Mouse (Mus musculus): ENCODE measurements around the gene Nos1ap.

Gene Nos1ap

GRCm38 (mm10) chr1:170416206-170416605 lies 173.5 kb downstream of the Nos1ap start:
- no peak for DNase-seq (ENCODE audit: low spot score in 2 of 2)

- no peak for DNase-seq (ENCODE audit: low spot score in 2 of 2)
Measured at GRCm38 (mm10) chr1:170415395-170415794, 174.3 kb downstream of the Nos1ap start.

GRCm38 (mm10) chr1:170410402-170411191 lies 179.1 kb downstream of the Nos1ap start:
- DNase-seq (ENCODE audit: low spot score in 2 of 2), result no peak

GRCm38 (mm10) chr1:170409091-170409490 lies 180.6 kb downstream of the Nos1ap start:
- DNase-seq (ENCODE audit: low spot score in 2 of 2), result no peak

- no peak for DNase-seq (ENCODE audit: low spot score in 2 of 2)
Measured at GRCm38 (mm10) chr1:170406921-170407320, 182.7 kb downstream of the Nos1ap start.

GRCm38 (mm10) chr1:170405152-170405551 lies 184.5 kb downstream of the Nos1ap start:
- DNase-seq (ENCODE audit: low spot score in 2 of 2), result no peak

GRCm38 (mm10) chr1:170402682-170403081 lies 187.0 kb downstream of the Nos1ap start:
- DNase-seq (ENCODE audit: low spot score in 2 of 2), result no peak

GRCm38 (mm10) chr1:170398866-170399265 lies 190.8 kb downstream of the Nos1ap start:
- no peak for DNase-seq (ENCODE audit: low spot score in 2 of 2)

GRCm38 (mm10) chr1:170395101-170395500 lies 194.6 kb downstream of the Nos1ap start:
- DNase-seq (ENCODE audit: low spot score in 2 of 2), result no peak

GRCm38 (mm10) chr1:170394641-170395040 lies 195.0 kb downstream of the Nos1ap start:
- DNase-seq (ENCODE audit: low spot score in 2 of 2), result no peak

- DNase-seq (ENCODE audit: low spot score in 2 of 2), result no peak
Measured at GRCm38 (mm10) chr1:170392771-170393728, 196.6 kb downstream of the Nos1ap start.

GRCm38 (mm10) chr1:170387180-170387912 lies 202.3 kb downstream of the Nos1ap start:
- no peak for DNase-seq (ENCODE audit: low spot score in 2 of 2)

- no peak for DNase-seq (ENCODE audit: low spot score in 2 of 2)
Measured at GRCm38 (mm10) chr1:170385416-170385815, 204.2 kb downstream of the Nos1ap start.

- DNase-seq (ENCODE audit: low spot score in 2 of 2), result no peak
Measured at GRCm38 (mm10) chr1:170383530-170383929, 206.1 kb downstream of the Nos1ap start.

- no peak for DNase-seq (ENCODE audit: low spot score in 2 of 2)
Measured at GRCm38 (mm10) chr1:170381457-170381856, 208.2 kb downstream of the Nos1ap start.

GRCm38 (mm10) chr1:170380505-170380904 lies 209.2 kb downstream of the Nos1ap start:
- no peak for DNase-seq (ENCODE audit: low spot score in 2 of 2)

GRCm38 (mm10) chr1:170375721-170376120 lies 213.9 kb downstream of the Nos1ap start:
- no peak for DNase-seq (ENCODE audit: low spot score in 2 of 2)

GRCm38 (mm10) chr1:170373750-170374149 lies 215.9 kb downstream of the Nos1ap start:
- DNase-seq (ENCODE audit: low spot score in 2 of 2), result no peak

GRCm38 (mm10) chr1:170371191-170371792 lies 218.4 kb downstream of the Nos1ap start:
- no peak for DNase-seq (ENCODE audit: low spot score in 2 of 2)

- no peak for DNase-seq (ENCODE audit: low spot score in 2 of 2)
Measured at GRCm38 (mm10) chr1:170368864-170369263, 220.8 kb downstream of the Nos1ap start.

- DNase-seq (ENCODE audit: low spot score in 2 of 2), result no peak
Measured at GRCm38 (mm10) chr1:170366981-170367700, 222.5 kb downstream of the Nos1ap start.

All from spleen, postnatal 10 days (tissue).